Mouse (Mus musculus) A20 (cell line): ENCODE measurements around the gene Chil4.

Source experiments
- DNase-seq: peaks from one replicate; pipeline ENCODE4 v3.0.0-alpha.2; 2011; ENCODE audit warnings: low read depth, low spot score

The Chil4 gene

GRCm38 (mm10) chr3:106170522-106171053 lies 48.7 kb downstream of the Chil4 start:
- DNase-seq: no peak

- DNase-seq: no peak
Observed at GRCm38 (mm10) chr3:106167464-106167863, 51.8 kb downstream of the Chil4 start, which contains the start of gene Chil3. Gene Chil3 (minus strand): TSS chr3:106167564.

GRCm38 (mm10) chr3:106154413-106154812 lies 64.9 kb downstream of the Chil4 start:
- DNase-seq: no peak
